In the genomic region with DNA sequence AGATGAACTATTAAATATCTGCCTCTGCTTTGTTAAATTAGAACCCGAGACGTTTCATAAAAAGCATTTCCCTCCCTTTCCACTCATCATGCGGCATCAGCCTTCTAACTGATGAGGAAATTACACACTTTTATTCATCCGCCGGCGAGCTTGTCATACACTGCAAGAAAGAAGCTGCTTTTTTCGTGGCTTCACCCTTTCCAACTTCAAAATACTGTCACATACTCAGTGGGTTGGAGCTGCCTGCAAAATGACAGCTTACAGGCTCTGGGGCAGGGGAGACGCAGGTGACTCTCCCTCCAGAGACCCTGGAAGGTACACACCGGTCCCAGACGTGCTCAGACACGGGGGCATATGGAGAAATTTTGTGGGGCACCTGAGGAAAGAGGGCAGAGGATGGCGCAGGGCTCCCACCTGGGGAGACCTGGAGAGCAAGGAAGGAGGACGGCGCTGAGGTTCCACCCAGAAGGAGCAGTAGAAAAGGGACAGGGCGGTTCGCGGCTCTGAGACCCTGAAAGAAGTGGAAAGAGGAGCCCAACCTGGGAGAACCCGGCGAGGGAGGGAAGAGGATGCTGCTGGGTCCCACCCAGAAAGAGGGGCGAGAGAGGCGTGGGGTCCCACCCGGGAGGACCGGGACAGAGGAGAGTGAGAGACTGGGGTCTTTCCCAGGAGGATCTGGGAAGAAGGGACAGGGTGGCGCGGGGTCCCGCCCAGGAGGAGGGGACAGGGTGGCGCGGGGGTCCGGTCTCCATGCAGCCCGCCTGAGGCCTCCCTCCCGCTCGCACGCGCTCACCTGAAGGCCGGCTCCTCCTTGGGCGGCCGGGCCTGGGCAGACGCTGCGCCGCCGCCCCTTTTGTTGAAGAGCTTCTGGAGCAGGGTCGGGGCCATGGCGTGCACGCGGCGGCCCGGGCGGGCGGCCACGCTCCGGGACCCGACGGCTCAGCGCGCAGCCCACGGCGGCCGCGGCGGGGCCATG, we compare ENCODE assay signal across 8 mouse cellular contexts. TPM values are rescaled to one million over a fixed set of nuclear protein-coding genes. Genes with fewer than 3 reads are reported as not detected.
DNase-seq lines count a peak whose midpoint lies in the region; ATAC-seq and TF ChIP-seq lines count a peak whose summit lies in the region.

No protein-coding gene starts in this region.

- peak overlapping the region; percentile 87 for H3K4me3 ChIP-seq in embryonic facial prominence, embryonic 13.5 days
- H3K4me3 ChIP-seq in hindbrain, embryonic 11.5 days (ENCODE audit: low read depth, low read length) = peak overlapping the region; percentile 82
- H3K4me3 ChIP-seq in liver, embryonic 12.5 days = peak overlapping the region; percentile 97
- peak overlapping the region; percentile 65 for H3K4me3 ChIP-seq in neural tube, embryonic 15.5 days (replicated peaks)

- H3K27me3 ChIP-seq in Patski = no peaks in the 10 kb centered on the region
- H3K27me3 ChIP-seq in embryonic facial prominence, embryonic 13.5 days = no peaks in the 10 kb centered on the region
- no peaks in the 10 kb centered on the region for H3K27me3 ChIP-seq in hindbrain, embryonic 11.5 days (ENCODE audit: control insufficient read depth, insufficient read depth, low read length)
- no peaks in the 10 kb centered on the region for H3K27me3 ChIP-seq in liver, embryonic 12.5 days (replicated peaks)
- H3K27me3 ChIP-seq in neural tube, embryonic 15.5 days (replicated peaks) = no peaks in the 10 kb centered on the region

- 1% methylated on average over 50 of the region's 60 CpGs for WGBS in embryonic facial prominence, embryonic 13.5 days
- WGBS in hindbrain, embryonic 11.5 days = 3% methylated on average over 52 of the region's 60 CpGs
- 3% methylated on average over 60 of the region's 60 CpGs for WGBS in liver, embryonic 12.5 days (ENCODE audit: insufficient replicate concordance)
- WGBS in neural tube, embryonic 15.5 days = 2% methylated on average over 56 of the region's 60 CpGs

- H3K4me2 ChIP-seq in embryonic facial prominence, embryonic 13.5 days = peak overlapping the region; percentile 91
- H3K4me2 ChIP-seq in hindbrain, embryonic 11.5 days (replicated peaks; ENCODE audit: low read depth, low read length) = peak overlapping the region; percentile 87
- H3K4me2 ChIP-seq in liver, embryonic 12.5 days = peak overlapping the region; percentile 90
- peak overlapping the region; percentile 89 for H3K4me2 ChIP-seq in neural tube, embryonic 15.5 days

- POLR2A ChIA-PET in Patski (lab: Charles Lee) = interaction anchor here (0.5 to 1.8 kb wide), 5 partner anchors 8 to 58 kb away, joined by 4 to 6 read pairs (median 5); no protein-coding TSS in a partner anchor

- peak overlapping the region; percentile 71 for H3K27ac ChIP-seq in embryonic facial prominence, embryonic 13.5 days
- H3K27ac ChIP-seq in hindbrain, embryonic 11.5 days (ENCODE audit: low read depth, low read length) = peak overlapping the region; percentile 71
- H3K27ac ChIP-seq in liver, embryonic 12.5 days = peak overlapping the region; percentile 95
- H3K27ac ChIP-seq in neural tube, embryonic 15.5 days (replicated peaks) = peak overlapping the region; percentile 81

- no peak for TF ChIP-seq CTCF in Patski (IDR thresholded peaks at IDR 0.05)

- in situ Hi-C loops in Patski (cut with MboI; ENCODE audit: low pct_unique_long_range_greater_than_20kb) = no loop called here

- peak overlapping the region; percentile 85 for H3K9ac ChIP-seq in embryonic facial prominence, embryonic 13.5 days
- H3K9ac ChIP-seq in hindbrain, embryonic 11.5 days (ENCODE audit: low read depth, low read length) = peak overlapping the region; percentile 75
- peak overlapping the region; percentile 98 for H3K9ac ChIP-seq in liver, embryonic 12.5 days
- H3K9ac ChIP-seq in neural tube, embryonic 15.5 days (replicated peaks) = peak overlapping the region; percentile 69

- ATAC-seq in Patski = peak; percentile 52
- ATAC-seq in embryonic facial prominence, embryonic 13.5 days (ENCODE audit: insufficient number of reproducible peaks, insufficient read depth, low FRiP score, low TSS enrichment, low read depth) = no peak; the same call in 1 of the 2 replicates
- no peak; the same call in none of the 2 replicates for ATAC-seq in hindbrain, embryonic 11.5 days (ENCODE audit: low FRiP score)
- ATAC-seq in liver, embryonic 12.5 days = peak; percentile 42; the same call in 1 of the 2 replicates
- ATAC-seq in neural tube, embryonic 15.5 days (ENCODE audit: low FRiP score) = peak; percentile 54

- peak; percentile 54 for DNase-seq in layer of hippocampus, adult 9-11 months
- no peak for DNase-seq in layer of hippocampus, adult 8-10 months (ENCODE audit: low spot score in 2 of 2)
- no peak for DNase-seq in Patski (ENCODE audit: low read depth, low spot score)
- peak; percentile 68 for DNase-seq in hindbrain, embryonic 11.5 days (ENCODE audit: low spot score)
- no peak for DNase-seq in adrenal gland, postnatal 14 days

- no peaks in the 10 kb centered on the region for H3K36me3 ChIP-seq in embryonic facial prominence, embryonic 13.5 days
- no peaks in the 10 kb centered on the region for H3K36me3 ChIP-seq in hindbrain, embryonic 11.5 days (ENCODE audit: control insufficient read depth, insufficient read depth, low read length)
- peaks cover 3% of the 10 kb centered on the region; the same call in 1 of the 2 replicates for H3K36me3 ChIP-seq in liver, embryonic 12.5 days
- no peaks in the 10 kb centered on the region for H3K36me3 ChIP-seq in neural tube, embryonic 15.5 days

- peaks cover 9% of the 10 kb centered on the region for H3K4me1 ChIP-seq in embryonic facial prominence, embryonic 13.5 days
- 0 out of 2 replicates have a peak, but pooled peaks cover 2% of the 10 kb centered on the region for H3K4me1 ChIP-seq in hindbrain, embryonic 11.5 days (replicated peaks; ENCODE audit: control insufficient read depth, insufficient read depth, low read length)
- H3K4me1 ChIP-seq in liver, embryonic 12.5 days = peaks cover 55% of the 10 kb centered on the region
- H3K4me1 ChIP-seq in neural tube, embryonic 15.5 days = peaks cover 35% of the 10 kb centered on the region

- no peaks in the 10 kb centered on the region for H3K9me3 ChIP-seq in embryonic facial prominence, embryonic 13.5 days
- H3K9me3 ChIP-seq in hindbrain, embryonic 11.5 days (ENCODE audit: control insufficient read depth, low read length) = no peaks in the 10 kb centered on the region
- H3K9me3 ChIP-seq in liver, embryonic 12.5 days (replicated peaks) = no peaks in the 10 kb centered on the region
- no peaks in the 10 kb centered on the region for H3K9me3 ChIP-seq in neural tube, embryonic 15.5 days (replicated peaks)

- CTCF ChIA-PET in Patski (lab: Charles Lee) = interaction anchor here (1.2 to 1.3 kb wide), 2 partner anchors 29 to 37 kb away, joined by 4 to 6 read pairs; no protein-coding TSS in a partner anchor

RNA-seq across cellular contexts. Expression of a gene that starts 0.6 kb away (rescaled TPM):
- total RNA-seq in layer of hippocampus, adult 8-10 months (2022) = 10 to 100 TPM; 20.8 to 31.5 (median 27.1) TPM
- polyA plus RNA-seq in Patski (2021) = 16.9 TPM
- 3.8 and 4.7 TPM in 2 replicates for polyA plus RNA-seq in embryonic facial prominence, embryonic 13.5 days (2015; fragmentation: Nextera tagmentation; extraction: Ambion mirVana)
- 6.9 and 7.9 TPM in 2 replicates for polyA plus RNA-seq in hindbrain, embryonic 11.5 days (2014; fragmentation: Nextera tagmentation; extraction: Ambion mirVana)
- polyA plus RNA-seq in liver, embryonic 12.5 days (2016; fragmentation: Nextera tagmentation; extraction: Ambion mirVana) = 8.0 and 8.3 TPM in 2 replicates
- 5.6 and 7.3 TPM in 2 replicates for polyA plus RNA-seq in neural tube, embryonic 15.5 days (2015; fragmentation: Nextera tagmentation; extraction: Ambion mirVana)
- total RNA-seq in adrenal gland, postnatal 14 days (2021) = 9.7 and 11.0 TPM in 2 replicates

RNA-seq across cellular contexts. Expression of a gene that starts 24.1 kb away (rescaled TPM):
- total RNA-seq in layer of hippocampus, adult 8-10 months (2022) = 10 to 100 TPM; 72.5 to 88.1 (median 80.6) TPM
- polyA plus RNA-seq in Patski (2021) = 138 TPM
- polyA plus RNA-seq in embryonic facial prominence, embryonic 13.5 days (2015; fragmentation: Nextera tagmentation; extraction: Ambion mirVana) = 185 and 187 TPM in 2 replicates
- polyA plus RNA-seq in hindbrain, embryonic 11.5 days (2014; fragmentation: Nextera tagmentation; extraction: Ambion mirVana) = 210 and 215 TPM in 2 replicates
- polyA plus RNA-seq in liver, embryonic 12.5 days (2016; fragmentation: Nextera tagmentation; extraction: Ambion mirVana) = 208 and 214 TPM in 2 replicates
- 158 and 164 TPM in 2 replicates for polyA plus RNA-seq in neural tube, embryonic 15.5 days (2015; fragmentation: Nextera tagmentation; extraction: Ambion mirVana)
- 52.7 and 53.5 TPM in 2 replicates for total RNA-seq in adrenal gland, postnatal 14 days (2021)

Comparison
In these comparisons a context has a peak if more than half of its experiments do, and no peak if none do; other contexts are left out.
1. DNase-seq: peak in layer of hippocampus, adult 9-11 months (single experiment) and hindbrain, embryonic 11.5 days (single experiment); none in layer of hippocampus, adult 8-10 months (0 of 2), Patski (single experiment) and adrenal gland, postnatal 14 days (single experiment).
2. ATAC-seq: peak in Patski (single experiment), liver, embryonic 12.5 days (single experiment) and neural tube, embryonic 15.5 days (single experiment); none in embryonic facial prominence, embryonic 13.5 days (single experiment) and hindbrain, embryonic 11.5 days (single experiment).
3. Peak in every context shown above with its lines, with median percentiles within 50 percentile points of each other: H3K27ac ChIP-seq, H3K4me2 ChIP-seq, H3K4me3 ChIP-seq and H3K9ac ChIP-seq.